Comparison of ENCODE assay signal across 7 mouse cellular contexts in the genomic region with DNA sequence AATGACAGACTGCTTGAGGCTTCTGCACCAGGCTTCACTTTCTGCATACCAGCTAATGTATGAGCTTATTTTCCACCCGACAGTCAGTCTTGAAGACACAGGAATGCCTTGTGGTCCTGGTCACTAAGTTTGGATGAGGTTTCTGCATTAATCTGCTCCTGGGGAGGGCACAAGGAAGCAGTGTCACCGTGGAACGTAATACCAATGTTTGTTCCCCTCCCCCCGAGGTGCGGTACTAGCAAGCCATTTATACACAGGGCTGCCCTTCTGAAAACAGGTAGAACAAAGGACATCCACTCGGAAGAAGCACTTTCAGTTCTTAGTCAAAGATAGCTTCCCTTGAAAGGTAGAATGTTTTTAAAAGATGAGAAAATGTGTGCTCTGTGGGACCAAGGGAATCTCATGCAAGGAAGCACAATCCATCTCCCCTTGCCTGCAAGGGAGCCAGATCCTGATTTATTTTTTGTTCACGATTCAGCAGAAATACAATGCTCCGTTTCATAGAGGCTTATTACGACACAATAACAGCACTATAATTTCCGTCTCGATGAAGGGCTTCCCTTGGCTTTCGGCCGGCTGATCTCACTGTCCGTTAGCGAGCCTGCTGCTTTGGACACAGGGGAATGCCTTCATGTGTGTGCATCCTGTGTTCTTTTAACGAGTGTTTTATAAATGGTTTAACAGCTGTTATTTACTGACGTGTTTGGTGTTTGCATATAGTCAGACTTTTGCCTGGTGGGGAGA. TPM values are rescaled to one million over a fixed set of nuclear protein-coding genes. Genes with fewer than 3 reads are reported as not detected.
DNase-seq lines count a peak whose midpoint lies in the region; ATAC-seq and TF ChIP-seq lines count a peak whose summit lies in the region.

No protein-coding gene starts in this region.

- H3K4me2 ChIP-seq in kidney, postnatal 0 days (ENCODE audit: low read length): peak overlapping the region; percentile 21
- H3K4me2 ChIP-seq in liver, embryonic 15.5 days: no peak overlapping the region

- WGBS in kidney, postnatal 0 days: 34% methylated on average over 17 of the region's 17 CpGs
- WGBS in liver, embryonic 15.5 days (ENCODE audit: insufficient replicate concordance): 56% methylated on average over 17 of the region's 17 CpGs

- peak; percentile 41 for DNase-seq in urinary bladder, postnatal 14 days (ENCODE audit: low spot score)
- DNase-seq in urinary bladder, postnatal 4 days (ENCODE audit: low spot score in 2 of 2): no peak
- DNase-seq in gastrocnemius, postnatal 25 days: peak; percentile 64
- DNase-seq in kidney, postnatal 0 days (ENCODE audit: low spot score): peak; percentile 76
- peak; percentile 55 to 56 for DNase-seq in right cerebral cortex, postnatal 10 days (ENCODE audit: low spot score in 2 of 2)
- no peak for DNase-seq in spleen, postnatal 14 days (ENCODE audit: low spot score in 2 of 2)

- H3K9me3 ChIP-seq in kidney, postnatal 0 days (replicated peaks; ENCODE audit: low read length): no peaks in the 10 kb centered on the region
- H3K9me3 ChIP-seq in liver, embryonic 15.5 days (replicated peaks): no peaks in the 10 kb centered on the region

- no peak for TF ChIP-seq CTCF in kidney, postnatal 0 days (IDR thresholded peaks at IDR 0.05; ENCODE audit: low read depth)

- no peak overlapping the region for H3K27ac ChIP-seq in kidney, postnatal 0 days
- H3K27ac ChIP-seq in liver, embryonic 15.5 days (replicated peaks): peak overlapping the region; percentile 29; the same call in 1 of the 2 replicates

- no peak for ATAC-seq in kidney, postnatal 0 days (replicated peaks; ENCODE audit: low FRiP score, low read depth)
- no peak for ATAC-seq in liver, embryonic 15.5 days (ENCODE audit: insufficient read depth)

- H3K36me3 ChIP-seq in kidney, postnatal 0 days (ENCODE audit: insufficient read depth, low read length): no peaks in the 10 kb centered on the region
- no peaks in the 10 kb centered on the region for H3K36me3 ChIP-seq in liver, embryonic 15.5 days (replicated peaks)

- H3K4me1 ChIP-seq in kidney, postnatal 0 days (replicated peaks; ENCODE audit: insufficient read depth, low read length): no peaks in the 10 kb centered on the region
- no peaks in the 10 kb centered on the region for H3K4me1 ChIP-seq in liver, embryonic 15.5 days (replicated peaks)

- H3K9ac ChIP-seq in kidney, postnatal 0 days (ENCODE audit: low read depth, low read length): no peak overlapping the region
- no peak overlapping the region for H3K9ac ChIP-seq in liver, embryonic 15.5 days

- H3K4me3 ChIP-seq in kidney, postnatal 0 days (replicated peaks; ENCODE audit: low read depth, low read length): no peak overlapping the region
- no peak overlapping the region for H3K4me3 ChIP-seq in liver, embryonic 15.5 days (replicated peaks)

- no peaks in the 10 kb centered on the region for H3K27me3 ChIP-seq in kidney, postnatal 0 days (ENCODE audit: insufficient read depth, low read length)
- no peaks in the 10 kb centered on the region for H3K27me3 ChIP-seq in liver, embryonic 15.5 days

RNA-seq across cellular contexts. Expression of gene Cd28, which starts 48.6 kb away (rescaled TPM):
- total RNA-seq in gastrocnemius, postnatal 25 days (2021): 1 to 10 TPM; 1.2 to 4.0 TPM
- 0.10 and 0.16 TPM in 2 replicates for polyA plus RNA-seq in kidney, postnatal 0 days (2015; fragmentation: Nextera tagmentation; extraction: Ambion mirVana)
- polyA plus RNA-seq in liver, embryonic 15.5 days (2015; fragmentation: Nextera tagmentation; extraction: Ambion mirVana): 0.03 and 0.09 TPM in 2 replicates

Comparison
In these comparisons a context has a peak if more than half of its experiments do, and no peak if none do; other contexts are left out.
1. DNase-seq: peak in urinary bladder, postnatal 14 days (single experiment), gastrocnemius, postnatal 25 days (single experiment), kidney, postnatal 0 days (single experiment) and right cerebral cortex, postnatal 10 days (2 of 2); none in urinary bladder, postnatal 4 days (0 of 2) and spleen, postnatal 14 days (0 of 2).